Mouse (Mus musculus) myocyte (in vitro differentiated cells): ENCODE measurements around the gene Arrdc2. TPM values are rescaled to one million over a fixed set of nuclear protein-coding genes. Genes with fewer than 3 reads are reported as not detected.
A peak's percentile ranks its signal among the peaks of the same experiment; 100 is the strongest.

Experiments
- H3K27me3 ChIP-seq: one replicate; pipeline ENCODE4 v1.6.1; 2011; ENCODE audit not compliant: control insufficient read depth, insufficient read depth, insufficient read length
- H3K36me3 ChIP-seq: one replicate; pipeline ENCODE4 v1.6.1; 2011; ENCODE audit not compliant: control insufficient read depth, insufficient read depth
- H3K4me2 ChIP-seq: one replicate; pipeline ENCODE4 v1.6.1; 2011; ENCODE audit warnings: low read depth, control low read depth
- H3K4me3 ChIP-seq: one replicate; pipeline ENCODE4 v1.5.1; 2011; ENCODE audit warnings: mild to moderate bottlenecking, control low read depth, moderate library complexity
- H3K79me2 ChIP-seq: one replicate; pipeline ENCODE4 v1.6.1; 2011; ENCODE audit not compliant: control insufficient read depth, insufficient read depth
- H3ac ChIP-seq: one replicate; pipeline ENCODE4 v1.6.1; 2011; ENCODE audit not compliant: control insufficient read depth, insufficient read length
- CEBPB ChIP-seq: IDR thresholded peaks from 2 replicates; pipeline ENCODE4 v1.6.1; 2011; ENCODE audit warnings: mild to moderate bottlenecking, moderate library complexity; ENCODE audit not compliant: poor library complexity, insufficient read depth, severe bottlenecking
- E2F4 ChIP-seq: IDR thresholded peaks from one replicate; pipeline ENCODE4 v1.6.1; 2011; ENCODE audit warnings: mild to moderate bottlenecking, control low read depth, moderate library complexity; ENCODE audit not compliant: insufficient read depth
- MAX ChIP-seq: IDR thresholded peaks from one replicate; pipeline ENCODE4 v1.6.1; 2011; ENCODE audit warnings: low read depth, mild to moderate bottlenecking, control low read depth
- MYOD1 ChIP-seq, 3 experiments: IDR thresholded peaks; one replicate each; pipeline ENCODE4 v1.6.1; 2011; ENCODE audit warnings: control low read depth in 2 of 3, low read depth in 2 of 3, mild to moderate bottlenecking in 2 of 3, moderate library complexity in 1 of 3; ENCODE audit not compliant: insufficient read length in 2 of 3, control insufficient read depth in 1 of 3
- MYOG ChIP-seq, 3 experiments: IDR thresholded peaks; one replicate each; pipeline ENCODE4 v1.6.1; 2011; ENCODE audit warnings: control low read depth in 2 of 3, low read depth in 2 of 3, mild to moderate bottlenecking in 2 of 3; ENCODE audit not compliant: insufficient read length in 2 of 3, control insufficient read depth in 1 of 3, insufficient read depth in 1 of 3
- POLR2A ChIP-seq: IDR thresholded peaks from one replicate; pipeline ENCODE4 v1.6.1; 2011; ENCODE audit warnings: low read depth, mild to moderate bottlenecking, control low read depth, moderate library complexity; ENCODE audit not compliant: insufficient read length
- POLR2AphosphoS2 ChIP-seq: IDR thresholded peaks from one replicate; pipeline ENCODE4 v1.6.1; 2011; ENCODE audit warnings: low read depth, control low read depth; ENCODE audit not compliant: insufficient read length
- REST ChIP-seq: IDR thresholded peaks from one replicate; pipeline ENCODE4 v1.6.1; 2011; ENCODE audit warnings: mild to moderate bottlenecking, control low read depth, moderate library complexity; ENCODE audit not compliant: insufficient read depth, insufficient read length
- SRF ChIP-seq: IDR thresholded peaks from one replicate; pipeline ENCODE4 v1.6.1; 2011; ENCODE audit warnings: low read depth; ENCODE audit not compliant: control insufficient read depth, insufficient read length
- TCF12 ChIP-seq: IDR thresholded peaks from one replicate; pipeline ENCODE4 v1.6.1; 2011; ENCODE audit warnings: mild to moderate bottlenecking, control low read depth; ENCODE audit not compliant: poor library complexity, insufficient read depth, severe bottlenecking
- TCF3 ChIP-seq: IDR thresholded peaks from one replicate; pipeline ENCODE4 v1.6.1; 2011; ENCODE audit warnings: low read depth, control low read depth; ENCODE audit not compliant: insufficient read length
- USF1 ChIP-seq: IDR thresholded peaks from one replicate; pipeline ENCODE4 v1.6.1; 2011; ENCODE audit warnings: low read depth, mild to moderate bottlenecking, control low read depth, moderate library complexity
- polyA plus RNA-seq: library from polyadenylated mRNA; unstranded; fragments of >200 nt; fragmentation: generic; extraction: Trizol; gene quantifications from one replicate; pipeline ENCODE4 v1.2.1, GENCODE M21; 2012; ENCODE audit warnings: missing spikeins

Gene Arrdc2
- polyA plus RNA-seq, 1 experiment: 5.8 TPM

GRCm38 (mm10) chr8:70821992-70822391 lies 17.5 kb downstream of the Arrdc2 start:
- TF ChIP-seq POLR2AphosphoS2 (no peak), POLR2A (no peak), MYOG (IDR thresholded peaks at IDR 0.05; ENCODE audit: control insufficient read depth in 1 of 3, insufficient read depth in 1 of 3, insufficient read length in 2 of 3, low read depth in 2 of 3) (no peak), E2F4 (no peak), SRF (no peak), USF1 (no peak), MYOD1 (IDR thresholded peaks at IDR 0.05; ENCODE audit: control insufficient read depth in 1 of 3, insufficient read length in 2 of 3, low read depth in 2 of 3) (no peak), MAX (no peak), TCF12 (no peak)
- no peak overlapping the region for H3ac ChIP-seq
- no peak overlapping the region for H3K4me3 ChIP-seq
- no peak overlapping the region for H3K4me2 ChIP-seq
- no peaks in the 10 kb centered on the region for H3K27me3 ChIP-seq
- peaks cover 3% of the 10 kb centered on the region for H3K36me3 ChIP-seq
- no peaks in the 10 kb centered on the region for H3K79me2 ChIP-seq

DNA sequence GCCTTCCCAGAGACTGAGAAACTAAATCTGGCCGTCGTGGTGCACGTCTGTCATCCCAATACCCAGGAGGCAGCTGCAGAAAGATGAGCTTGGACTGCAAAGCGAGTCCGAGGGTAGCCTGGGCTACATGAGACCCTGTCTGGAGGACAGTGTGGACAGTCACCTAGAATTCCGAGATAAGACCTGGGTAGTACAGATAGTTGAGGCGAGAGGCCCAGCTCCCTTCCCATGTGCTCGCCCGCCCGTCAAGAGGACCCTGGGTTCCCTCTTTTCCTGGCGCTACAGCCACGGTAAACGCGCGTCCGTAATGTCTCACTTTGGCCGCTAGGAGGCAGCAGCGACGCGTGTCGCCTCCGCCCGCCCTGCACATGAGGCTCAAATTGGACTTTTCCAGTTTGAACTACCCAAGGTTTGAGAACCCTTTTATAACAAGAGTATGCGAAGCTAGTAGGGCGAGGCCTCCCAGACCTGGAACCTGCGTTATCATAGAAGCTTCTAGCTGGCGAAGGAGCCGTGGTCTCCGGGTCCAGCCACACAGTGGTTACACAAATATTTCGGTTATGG lies 18.0 kb downstream of the Arrdc2 start:
- no peak overlapping the region for H3ac ChIP-seq
- H3K27me3 ChIP-seq: no peaks in the 10 kb centered on the region
- no peak overlapping the region for H3K4me3 ChIP-seq
- H3K4me2 ChIP-seq: no peak overlapping the region
- H3K79me2 ChIP-seq: no peaks in the 10 kb centered on the region
- peaks cover 3% of the 10 kb centered on the region for H3K36me3 ChIP-seq
- peak; percentile 20 for TF ChIP-seq POLR2A
- TF ChIP-seq MYOG (IDR thresholded peaks at IDR 0.05; ENCODE audit: control insufficient read depth in 1 of 3, insufficient read depth in 1 of 3, insufficient read length in 2 of 3, low read depth in 2 of 3): no peak
- TF ChIP-seq POLR2AphosphoS2: peak; percentile 11
- TF ChIP-seq E2F4: no peak

DNA sequence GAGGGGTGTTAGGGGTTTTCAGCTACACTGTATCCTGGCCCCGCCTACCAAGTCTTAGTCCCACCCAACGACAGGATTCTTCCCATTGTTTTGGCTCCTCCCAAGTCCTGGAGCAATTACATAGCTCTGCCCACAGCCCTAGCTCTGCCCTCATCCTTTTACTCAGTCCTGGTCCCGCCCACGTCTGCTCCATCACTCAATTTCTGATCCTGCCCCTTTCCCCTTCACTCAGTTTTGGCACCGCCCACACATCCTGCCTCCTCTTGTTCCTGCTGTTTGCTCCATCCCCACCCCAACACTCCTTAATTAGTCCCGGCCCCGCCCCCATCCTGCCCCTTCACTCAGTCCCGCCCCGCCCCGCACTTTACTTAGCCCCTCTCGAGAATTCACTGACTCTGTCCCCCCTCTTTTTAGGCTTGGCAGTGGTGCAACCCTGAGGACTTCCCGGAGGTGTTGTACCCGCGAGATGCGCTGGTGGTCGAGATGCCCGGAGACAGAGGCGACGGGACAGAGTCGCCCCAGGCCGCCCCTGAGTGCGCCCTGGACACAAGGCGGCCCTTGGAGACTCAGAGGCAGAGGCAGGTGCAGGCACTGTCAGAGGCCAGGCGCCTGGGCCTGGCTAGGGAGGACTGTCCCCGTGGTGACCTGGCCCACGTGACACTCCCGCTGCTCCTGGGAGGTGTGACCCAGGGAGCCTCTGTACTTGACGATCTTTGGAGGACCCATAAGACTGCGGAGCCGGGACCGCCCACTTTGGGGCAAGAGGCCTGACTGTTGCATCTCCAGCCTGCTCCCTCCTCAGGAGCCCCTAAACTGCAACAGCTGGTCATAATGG lies 19.2 kb downstream of the Arrdc2 start:
- H3K36me3 ChIP-seq: peaks cover 3% of the 10 kb centered on the region
- no peak overlapping the region for H3K4me2 ChIP-seq
- no peaks in the 10 kb centered on the region for H3K27me3 ChIP-seq
- H3K4me3 ChIP-seq: no peak overlapping the region
- no peak overlapping the region for H3ac ChIP-seq
- no peak for TF ChIP-seq TCF3
- H3K79me2 ChIP-seq: no peaks in the 10 kb centered on the region

DNA sequence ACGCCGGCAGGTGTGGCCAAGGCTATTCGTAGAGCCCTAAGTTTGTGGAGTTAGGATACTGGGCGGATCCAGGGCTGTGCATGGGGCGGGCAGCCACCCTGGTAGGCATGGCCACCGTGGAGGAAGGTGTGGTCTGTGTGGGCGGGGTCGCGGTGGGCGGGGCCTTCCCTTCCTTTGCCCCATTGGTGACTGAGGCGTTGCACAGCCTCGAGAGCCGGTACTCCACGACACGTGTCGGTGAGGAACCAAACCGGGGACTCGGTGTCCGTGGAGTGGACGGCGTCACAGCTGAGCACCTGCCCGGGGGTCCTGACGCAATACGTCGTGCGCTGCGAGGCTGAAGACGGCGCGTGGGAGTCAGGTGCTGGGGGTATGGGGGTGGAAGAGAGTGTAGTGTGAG lies 22.8 kb downstream of the Arrdc2 start:
- Histone ChIP-seq H3K36me3 (peaks cover 3% of the 10 kb centered on the region), H3ac (no peak overlapping the region), H3K4me2 (peak overlapping the region; percentile 96), H3K27me3 (no peaks in the 10 kb centered on the region), H3K4me3 (peak overlapping the region; percentile 38), H3K79me2 (no peaks in the 10 kb centered on the region)
- TF ChIP-seq POLR2A (peak; percentile 91), MYOG (IDR thresholded peaks at IDR 0.05; ENCODE audit: control insufficient read depth in 1 of 3, insufficient read depth in 1 of 3, insufficient read length in 2 of 3, low read depth in 2 of 3) (peak in 1 of 3 experiments; percentile 4), USF1 (no peak), E2F4 (no peak), MYOD1 (IDR thresholded peaks at IDR 0.05; ENCODE audit: control insufficient read depth in 1 of 3, insufficient read length in 2 of 3, low read depth in 2 of 3) (peak in 1 of 3 experiments; percentile 11), POLR2AphosphoS2 (peak; percentile 89), REST (no peak), SRF (no peak)

GRCm38 (mm10) chr8:70812885-70813284 lies 26.6 kb downstream of the Arrdc2 start:
- no peak overlapping the region for H3ac ChIP-seq
- peak overlapping the region; percentile 2 for H3K4me3 ChIP-seq
- no peaks in the 10 kb centered on the region for H3K36me3 ChIP-seq
- H3K27me3 ChIP-seq: no peaks in the 10 kb centered on the region
- H3K4me2 ChIP-seq: peak overlapping the region; percentile 74
- no peaks in the 10 kb centered on the region for H3K79me2 ChIP-seq
- TF ChIP-seq POLR2A (no peak), POLR2AphosphoS2 (no peak), MAX (no peak), USF1 (no peak), REST (no peak), MYOG (IDR thresholded peaks at IDR 0.05; ENCODE audit: control insufficient read depth in 1 of 3, insufficient read depth in 1 of 3, insufficient read length in 2 of 3, low read depth in 2 of 3) (no peak), TCF12 (no peak), MYOD1 (IDR thresholded peaks at IDR 0.05; ENCODE audit: control insufficient read depth in 1 of 3, insufficient read length in 2 of 3, low read depth in 2 of 3) (no peak), SRF (no peak), TCF3 (no peak), CEBPB (no peak), E2F4 (no peak)
